Mouse (Mus musculus): Measurements from ENCODE around the gene Mapkbp1. TPM values are rescaled to one million over a fixed set of nuclear protein-coding genes. Genes with fewer than 3 reads are reported as not detected.

Gene Mapkbp1
- polyA plus RNA-seq, 1 experiment from 2014 or later: 2.9 TPM

Small RNA genes within 50 kb of the gene (microRNA-seq; reads per million reads assigned to microRNA genes)
- 1.2 reads per million for gene Mir7665

Other genes starting within 250 kb of the Mapkbp1 start
- 0.64 and 0.81 TPM in 2 replicates for gene Itpka, start 230.4 kb upstream of the Mapkbp1 start, polyA plus RNA-seq (2014; fragmentation: Nextera tagmentation; extraction: Ambion mirVana)
- not detected in 2 replicates for gene Ltk, start 212.3 kb upstream of the Mapkbp1 start, polyA plus RNA-seq (2014; fragmentation: Nextera tagmentation; extraction: Ambion mirVana)
- 26.3 and 30.7 TPM in 2 replicates for gene Rpap1, start 185.2 kb upstream of the Mapkbp1 start, polyA plus RNA-seq (2014; fragmentation: Nextera tagmentation; extraction: Ambion mirVana)
- gene Tyro3, start 175.0 kb upstream of the Mapkbp1 start, polyA plus RNA-seq (2014; fragmentation: Nextera tagmentation; extraction: Ambion mirVana): 27.0 and 30.1 TPM in 2 replicates
- gene Mga, start 75.5 kb upstream of the Mapkbp1 start, polyA plus RNA-seq (2014; fragmentation: Nextera tagmentation; extraction: Ambion mirVana): 33.1 and 36.0 TPM in 2 replicates
- gene Jmjd7, start 54.8 kb downstream of the Mapkbp1 start, polyA plus RNA-seq (2014; fragmentation: Nextera tagmentation; extraction: Ambion mirVana): 18.5 and 22.2 TPM in 2 replicates
- gene Gm28042, start 54.8 kb downstream of the Mapkbp1 start, polyA plus RNA-seq (2014; fragmentation: Nextera tagmentation; extraction: Ambion mirVana): 1.6 and 3.5 TPM in 2 replicates
- 1.4 and 1.9 TPM in 2 replicates for gene Pla2g4b, start 60.7 kb downstream of the Mapkbp1 start, polyA plus RNA-seq (2014; fragmentation: Nextera tagmentation; extraction: Ambion mirVana)
- gene Ehd4, start 181.9 kb downstream of the Mapkbp1 start, polyA plus RNA-seq (2014; fragmentation: Nextera tagmentation; extraction: Ambion mirVana): 13.2 and 18.5 TPM in 2 replicates